In the genomic region with DNA sequence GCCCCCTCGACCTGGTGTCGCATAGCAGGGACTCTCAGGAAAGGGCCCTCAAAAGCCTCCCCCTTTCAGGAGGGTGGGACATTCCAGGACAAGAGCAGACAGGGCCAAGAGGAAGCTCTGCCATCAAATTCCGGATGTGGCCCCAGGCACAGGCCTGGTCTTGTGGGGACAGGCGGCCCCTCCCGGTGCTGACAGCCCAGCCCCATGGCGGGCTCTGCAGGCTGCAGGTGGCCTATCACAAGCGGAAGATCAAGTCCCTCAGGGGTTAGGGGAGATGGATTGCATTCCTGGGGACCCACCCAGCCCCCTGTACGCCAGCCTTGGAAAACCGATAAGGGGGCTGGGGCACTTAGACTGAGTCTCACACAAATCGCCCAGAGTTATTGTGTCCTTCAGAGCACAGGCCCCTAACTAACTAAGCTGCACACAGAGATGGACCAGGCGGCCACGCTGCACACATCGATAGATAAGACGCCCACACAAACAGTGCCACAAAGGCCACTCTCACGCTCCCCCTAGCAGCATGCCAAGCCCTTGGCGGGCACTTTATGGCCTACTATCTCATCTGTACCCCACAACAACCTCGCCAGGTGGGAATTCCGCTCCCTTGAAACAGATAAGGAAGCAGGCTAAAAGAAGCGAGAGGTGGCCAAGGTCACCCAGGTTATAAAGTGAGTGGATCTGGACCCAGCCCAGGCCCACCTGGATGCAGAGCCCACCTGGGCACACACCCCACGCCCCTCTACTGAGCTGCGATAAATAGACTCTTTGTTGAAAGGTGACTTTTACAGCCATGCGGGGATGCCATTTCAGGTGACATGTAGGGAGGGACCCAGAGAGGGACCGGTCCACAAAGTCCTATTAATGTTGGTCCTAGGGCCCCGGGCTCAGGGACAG, we compare ENCODE assay signal across 13 mouse cellular contexts. TPM values are rescaled to one million over a fixed set of nuclear protein-coding genes. Genes with fewer than 3 reads are reported as not detected.
DNase-seq lines count a peak whose midpoint lies in the region; ATAC-seq and TF ChIP-seq lines count a peak whose summit lies in the region.
"Had no signal": no experiment of that assay in that cellular context is flagged by ENCODE, and none has a peak within 500 bp of the region (broad histone marks: within the 10 kb centered on the region; RNA-seq: fewer than 3 reads in every experiment).

No protein-coding gene starts in this region.

- no peak overlapping the region for H3K9ac ChIP-seq in heart, embryonic 12.5 days
- H3K9ac ChIP-seq: midbrain, embryonic 15.5 days had no signal

- no peaks in the 10 kb centered on the region for H3K36me3 ChIP-seq in heart, embryonic 12.5 days
- H3K36me3 ChIP-seq in E14TG2a.4 (ENCODE audit: insufficient read depth, low read length): no peaks in the 10 kb centered on the region
- H3K36me3 ChIP-seq: midbrain, embryonic 15.5 days had no signal

- DNase-seq in heart, adult 11 months: no peak
- DNase-seq in forelimb bud, embryonic 11.5 days (ENCODE audit: low read depth, low spot score): peak; percentile 49
- peak; percentile 42 to 43 for DNase-seq in kidney, postnatal 36 days
- no peak for DNase-seq in spleen, postnatal 14 days (ENCODE audit: low spot score in 2 of 2)
- DNase-seq in cerebellum, adult 9-11 months: no peak
- DNase-seq: gastrocnemius, adult 2 months had no signal

- H3K27me3 ChIP-seq in heart, embryonic 12.5 days (replicated peaks): 0 out of 2 replicates have a peak, but pooled peaks cover 3% of the 10 kb centered on the region
- peaks cover 7% of the 10 kb centered on the region for H3K27me3 ChIP-seq in E14TG2a.4 (ENCODE audit: insufficient read depth, low read length)
- H3K27me3 ChIP-seq: midbrain, embryonic 15.5 days had no signal

- no peak overlapping the region for H3K27ac ChIP-seq in heart, embryonic 12.5 days (ENCODE audit: poor library complexity, severe bottlenecking)
- H3K27ac ChIP-seq: gastrocnemius, adult 2 months; midbrain, embryonic 15.5 days had no signal

- no peaks in the 10 kb centered on the region for H3K9me3 ChIP-seq in heart, embryonic 12.5 days (replicated peaks)
- H3K9me3 ChIP-seq in E14TG2a.4 (ENCODE audit: low read length): peaks cover 12% of the 10 kb centered on the region; the same call in 1 of the 2 replicates
- H3K9me3 ChIP-seq: midbrain, embryonic 15.5 days had no signal

- no peak overlapping the region for H3K4me2 ChIP-seq in heart, embryonic 12.5 days
- H3K4me2 ChIP-seq: midbrain, embryonic 15.5 days had no signal

- peak; percentile 41; the same call in 1 of the 2 replicates for ATAC-seq in heart, embryonic 12.5 days (ENCODE audit: insufficient number of reproducible peaks, low FRiP score)
- ATAC-seq in monocyte, adult 5-6 weeks (replicated peaks; ENCODE audit: insufficient number of reproducible peaks, low FRiP score, low TSS enrichment, poor library complexity, severe bottlenecking): no peak
- ATAC-seq: midbrain, embryonic 15.5 days had no signal

- no peak for TF ChIP-seq CTCF in E14TG2a.4 (conservative IDR thresholded peaks at IDR 0.05; ENCODE audit: low read length)

- no peak overlapping the region for H3K4me3 ChIP-seq in heart, embryonic 12.5 days
- peak overlapping the region; percentile 48 for H3K4me3 ChIP-seq in E14TG2a.4 (replicated peaks; ENCODE audit: low read length)
- H3K4me3 ChIP-seq: erythroblast, embryonic 14.5 days; gastrocnemius, adult 2 months; midbrain, embryonic 15.5 days had no signal

- peaks cover 20% of the 10 kb centered on the region for H3K4me1 ChIP-seq in heart, embryonic 12.5 days (replicated peaks)
- H3K4me1 ChIP-seq in E14TG2a.4 (replicated peaks; ENCODE audit: low read depth, low read length): peaks cover 13% of the 10 kb centered on the region
- H3K4me1 ChIP-seq: midbrain, embryonic 15.5 days had no signal

- 45% methylated on average over 24 of the region's 24 CpGs for WGBS in heart, embryonic 12.5 days

RNA-seq across cellular contexts. Expression of a gene that starts 55.5 kb away (rescaled TPM):
- not detected in 2 replicates for polyA plus RNA-seq in heart, embryonic 12.5 days (2016; fragmentation: Nextera tagmentation; extraction: Ambion mirVana)
- not detected in 3 replicates for total RNA-seq in monocyte, adult 5-6 weeks (2017)
- total RNA-seq: gastrocnemius, adult 2 months; liver, adult 2 months had no signal
- polyA plus RNA-seq: erythroblast, embryonic 14.5 days; large intestine, adult 2 months; liver, adult 2 months; midbrain, embryonic 15.5 days had no signal

Comparison
In these comparisons a context has a peak if more than half of its experiments do, and no peak if none do; other contexts are left out.
1. DNase-seq: peak in forelimb bud, embryonic 11.5 days (single experiment) and kidney, postnatal 36 days (2 of 2); none in heart, adult 11 months (single experiment), spleen, postnatal 14 days (0 of 2) and cerebellum, adult 9-11 months (single experiment).